Mouse (Mus musculus) frontal cortex, postnatal 36 days (tissue): ENCODE data around the gene C530008M17Rik.

Experiments used
- DNase-seq, 2 experiments: peaks; one replicate each; pipeline ENCODE4 v3.0.0; 2022; ENCODE audit warnings: low spot score in 2 of 2

C530008M17Rik gene

GRCm38 (mm10) chr5:76656212-76656611 is at the start of gene C530008M17Rik:
Gene C530008M17Rik, plus strand, starts transcription at chr5:76656512.
- no peak for DNase-seq

- no peak for DNase-seq
Measured at GRCm38 (mm10) chr5:76609702-76610370, 46.5 kb upstream of the C530008M17Rik start.

DNA sequence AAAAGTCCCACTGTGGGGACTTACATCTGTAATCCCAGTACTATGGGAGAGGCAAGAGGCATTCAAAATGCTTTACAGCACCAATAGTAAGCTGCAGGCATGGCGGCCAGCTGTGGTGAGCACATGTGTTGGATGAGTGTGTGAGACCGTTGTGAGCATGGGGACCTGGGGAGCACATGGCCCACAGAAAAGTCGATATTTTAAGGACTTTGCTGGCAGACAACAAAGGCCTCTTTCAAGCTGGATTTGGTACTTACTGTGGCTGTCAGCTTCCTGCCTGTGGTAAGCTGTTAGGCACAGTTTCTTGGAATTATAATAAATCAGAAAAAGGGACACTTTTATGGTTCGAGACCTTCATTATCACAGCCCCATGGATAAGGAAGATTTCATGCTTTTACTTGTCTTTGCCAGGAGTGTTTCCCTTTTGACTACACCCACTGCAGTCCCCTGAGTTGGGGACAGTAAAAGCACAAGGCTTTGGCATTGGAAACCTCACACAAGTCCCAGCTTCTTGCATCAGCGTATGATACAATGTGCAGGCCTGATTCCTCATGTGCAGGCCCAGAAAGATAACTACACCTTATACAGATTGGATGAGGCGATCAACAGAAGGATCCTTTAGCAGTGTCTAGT is 43.3 kb upstream of the C530008M17Rik start:
- DNase-seq = no peak

DNA sequence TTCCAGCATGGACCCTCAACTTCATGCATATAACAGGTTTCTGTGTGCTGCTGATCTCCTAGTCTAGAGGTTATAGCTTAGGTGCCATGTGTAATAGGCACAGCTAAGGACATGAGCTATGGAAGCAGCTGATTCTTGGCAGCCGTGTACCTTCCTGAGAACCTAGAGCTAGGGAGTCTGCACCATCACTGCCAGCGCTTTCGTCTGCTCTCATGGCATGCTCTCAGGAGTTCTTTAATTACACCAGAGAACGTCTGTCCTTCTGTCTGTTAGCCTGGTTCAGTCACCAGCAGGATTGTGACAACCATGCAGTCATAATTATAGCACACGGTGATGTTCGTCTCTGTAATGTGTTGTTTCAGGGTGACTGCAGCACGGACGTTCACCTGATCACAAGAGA is 41.0 kb upstream of the C530008M17Rik start:
- DNase-seq = peak in 1 of 2 experiments; percentile 6

DNA sequence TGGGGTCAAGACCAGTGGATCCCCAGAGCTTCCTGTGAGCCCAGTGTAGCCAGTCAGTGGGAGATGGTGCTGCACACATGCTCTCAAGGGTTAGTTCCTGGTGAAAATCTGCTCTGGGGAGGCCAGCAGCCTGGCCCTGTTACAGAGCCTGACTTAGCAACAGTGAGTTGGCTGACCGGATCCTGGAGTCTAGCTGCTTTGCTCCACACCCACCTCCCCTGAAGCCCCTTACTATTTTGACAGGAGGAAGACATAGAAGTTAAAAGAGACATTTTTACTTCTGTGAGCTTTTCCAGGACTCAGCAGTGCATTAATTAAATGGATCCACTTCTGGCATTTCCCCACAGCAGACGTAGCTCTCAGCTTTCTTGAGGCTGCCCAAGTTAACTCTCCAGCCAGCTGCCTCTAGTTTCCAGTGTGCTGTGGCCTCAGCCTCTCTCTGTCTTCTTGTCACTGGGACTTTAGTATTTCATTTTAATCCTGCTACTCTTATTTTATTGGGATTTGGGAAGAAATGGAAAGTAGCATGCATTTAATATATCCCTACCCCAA is 40.0 kb upstream of the C530008M17Rik start:
- no peak for DNase-seq

GRCm38 (mm10) chr5:76618750-76619149 is 37.6 kb upstream of the C530008M17Rik start:
- no peak for DNase-seq

- no peak for DNase-seq
Measured at GRCm38 (mm10) chr5:76623759-76624158, 32.6 kb upstream of the C530008M17Rik start.

- no peak for DNase-seq
Measured at GRCm38 (mm10) chr5:76627770-76628169, 28.5 kb upstream of the C530008M17Rik start.

DNA sequence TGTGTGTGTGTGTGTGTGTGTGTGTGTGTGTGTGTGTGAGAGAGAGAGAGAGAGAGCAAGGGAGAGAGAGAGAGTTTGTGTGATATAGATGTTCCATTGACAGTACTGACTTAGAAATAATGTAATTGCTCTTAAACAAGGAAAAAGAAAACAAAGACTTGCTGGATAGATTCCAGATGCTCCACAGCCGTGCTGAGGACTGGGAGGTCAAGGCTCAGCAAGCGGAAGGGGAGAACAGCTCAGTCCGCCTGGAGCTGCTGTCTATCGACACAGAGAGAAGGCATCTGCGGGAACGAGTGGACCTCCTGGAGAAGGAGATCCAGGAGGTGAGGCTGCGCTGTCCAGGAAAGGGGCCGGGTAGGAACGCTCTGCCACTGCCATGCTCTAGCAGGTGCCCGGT is 22.3 kb upstream of the C530008M17Rik start:
- DNase-seq = no peak

DNA sequence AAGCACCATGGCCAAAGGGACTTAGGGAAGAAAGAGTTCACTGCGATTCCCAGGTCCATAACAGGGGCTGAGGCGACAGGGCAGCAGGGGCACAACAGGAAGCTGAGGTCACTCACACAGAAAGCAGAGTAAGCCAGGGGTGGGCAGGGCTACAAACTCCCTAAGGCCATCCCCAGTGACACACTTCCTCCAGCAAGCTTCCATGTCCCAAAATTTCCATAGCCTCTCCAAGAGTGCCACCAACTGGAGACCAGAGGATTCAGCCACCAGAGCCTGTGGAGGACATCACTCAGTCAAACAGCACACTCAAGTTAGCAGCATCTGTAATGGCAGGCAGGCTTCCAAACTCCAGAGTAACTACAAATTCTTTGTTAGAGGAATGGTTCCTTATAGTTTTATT is 20.7 kb upstream of the C530008M17Rik start:
- DNase-seq = no peak

DNA sequence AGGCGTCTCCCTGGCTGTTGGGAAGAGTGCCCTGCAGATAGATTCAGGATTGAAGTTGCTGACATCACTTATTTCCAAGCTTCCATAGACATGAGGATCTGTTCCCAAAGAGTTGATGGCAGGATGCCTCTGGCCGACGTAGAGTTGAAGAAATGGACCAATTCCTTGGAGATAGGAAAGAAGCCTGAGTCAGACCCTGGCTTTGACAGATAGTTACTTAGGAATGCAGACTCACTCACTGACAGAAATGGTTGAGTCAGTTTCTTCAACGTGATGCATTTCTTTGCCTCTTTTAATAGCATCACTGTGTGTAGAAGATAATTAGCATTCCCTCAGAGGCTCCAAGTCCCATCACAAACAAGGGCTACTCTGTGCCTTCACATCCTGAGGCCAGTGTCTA is 14.2 kb upstream of the C530008M17Rik start:
- DNase-seq = no peak

DNA sequence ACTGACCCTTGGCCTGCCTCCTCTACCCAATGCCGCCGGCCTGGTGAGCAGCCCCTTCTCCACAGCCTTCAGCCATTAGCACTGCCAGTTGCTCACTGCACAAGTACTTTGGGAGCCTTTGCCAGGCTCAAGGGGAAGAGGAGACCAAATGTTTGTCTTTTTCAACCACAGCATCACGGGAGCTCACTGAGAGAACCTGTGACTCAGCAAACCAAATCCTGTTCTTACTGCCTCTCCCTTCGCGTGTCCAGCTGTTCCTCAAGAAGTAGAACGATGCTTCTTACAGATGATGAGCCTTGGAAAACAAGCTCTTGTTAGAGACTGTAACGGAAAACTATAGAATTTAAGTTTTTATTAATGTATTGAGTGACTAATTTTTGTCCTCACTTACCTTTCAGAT is 12.1 kb upstream of the C530008M17Rik start:
- no peak for DNase-seq

DNA sequence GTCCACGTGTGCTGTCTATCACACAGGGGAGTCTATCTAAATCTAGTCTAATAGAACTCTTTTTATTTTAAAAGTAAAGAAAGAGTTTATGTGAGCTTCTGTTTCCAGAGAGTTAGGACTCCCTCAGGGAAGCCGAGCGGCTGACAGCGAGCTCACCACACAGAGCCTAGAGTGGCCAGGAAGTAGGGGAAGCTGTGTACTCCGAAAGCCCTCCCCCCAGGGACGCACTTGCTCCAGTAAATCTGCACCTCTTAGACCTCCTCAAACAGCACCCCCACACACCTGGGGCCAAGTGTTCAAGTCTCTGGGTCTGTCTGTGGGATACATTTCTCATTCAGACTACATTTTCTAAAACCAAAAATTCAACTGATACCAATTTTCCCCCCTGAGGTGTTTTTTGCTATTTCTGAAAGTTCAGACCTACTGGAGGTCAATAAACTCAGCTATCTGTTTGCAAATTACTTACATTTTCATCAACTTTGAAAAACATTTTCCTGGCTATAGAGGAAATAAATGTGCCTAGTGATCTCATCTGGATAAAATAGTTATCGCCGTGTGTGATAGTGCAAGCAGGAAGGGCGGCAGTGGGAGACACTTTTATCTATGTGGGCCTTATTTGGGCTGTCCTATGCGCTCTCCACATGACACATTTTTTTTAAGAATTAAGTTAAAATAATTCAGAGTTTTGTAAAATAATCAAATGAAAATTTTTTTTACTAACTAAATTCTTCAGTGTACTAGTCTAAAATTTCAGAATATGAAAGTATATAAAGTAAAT is 11.0 kb upstream of the C530008M17Rik start:
- no peak for DNase-seq

- no peak for DNase-seq
Measured at GRCm38 (mm10) chr5:76649897-76650296, 6.4 kb upstream of the C530008M17Rik start.

DNA sequence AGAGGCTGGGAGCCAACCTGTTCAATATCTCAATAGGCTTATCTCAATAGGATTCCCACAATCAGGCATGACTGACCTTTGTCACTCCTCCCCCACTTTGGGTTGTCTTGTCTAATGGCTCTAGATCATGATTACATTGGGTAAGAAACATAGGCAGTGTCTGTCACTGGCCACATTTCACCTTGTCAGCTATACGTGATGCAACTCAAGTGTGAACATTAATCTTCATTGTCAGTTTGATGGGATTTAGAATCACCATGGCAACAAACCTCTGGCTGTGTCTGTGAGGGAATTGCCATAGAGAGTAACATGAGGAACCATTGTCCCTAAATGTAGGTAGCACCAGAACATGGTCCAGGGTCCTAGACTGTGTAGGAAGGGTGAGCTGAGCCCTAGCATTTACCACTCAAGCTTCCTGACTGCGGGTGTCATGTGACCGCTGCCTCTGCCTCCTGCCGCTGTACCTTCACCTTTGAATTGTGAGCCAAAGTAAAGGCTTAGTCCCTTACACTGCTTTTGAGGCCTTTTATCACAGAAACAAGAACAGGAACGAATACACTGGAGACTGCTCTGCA is 5.1 kb upstream of the C530008M17Rik start:
- DNase-seq = no peak

DNA sequence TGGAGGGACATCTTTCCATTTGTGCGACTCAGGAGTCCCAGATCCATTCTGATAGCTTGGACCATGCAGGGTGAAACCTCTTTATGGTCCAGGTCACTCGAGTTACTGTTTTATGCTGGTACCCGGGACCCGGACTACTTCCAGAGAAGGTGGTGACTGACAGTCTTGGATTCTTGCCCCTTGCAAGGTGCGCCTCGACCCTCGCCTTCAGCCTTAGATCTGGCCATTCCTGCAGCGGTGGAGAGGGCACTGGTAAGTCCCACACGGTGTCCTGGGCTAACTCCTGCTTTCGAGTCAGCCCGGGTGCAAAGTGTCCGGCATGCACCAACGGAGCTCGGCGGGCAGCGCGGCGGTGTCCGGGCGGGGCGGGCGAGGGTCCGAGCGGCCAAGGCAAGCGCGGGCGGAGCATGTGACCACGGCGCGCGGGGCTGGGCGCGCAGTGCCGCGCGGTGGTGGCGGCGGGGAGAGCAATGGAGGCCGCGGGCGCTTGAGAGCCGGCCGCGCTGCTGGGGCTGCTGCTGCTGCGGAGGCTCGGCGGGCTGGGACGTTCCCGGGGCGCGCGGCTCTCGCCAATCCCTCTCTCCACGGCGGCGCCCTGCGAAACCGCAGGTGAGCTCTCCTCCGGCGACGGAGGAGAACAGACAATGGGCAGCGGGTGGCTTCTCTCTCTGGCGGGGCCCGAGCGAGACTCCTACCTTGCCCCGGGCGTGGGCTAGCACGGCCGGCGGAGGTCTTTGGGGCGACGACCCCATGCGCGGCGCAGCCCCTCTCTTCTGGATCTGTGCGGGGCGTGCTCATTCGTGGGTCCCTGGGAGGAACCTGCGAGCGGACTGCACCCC is 1.2 kb downstream of the C530008M17Rik start:
- peak; percentile 70 to 71 for DNase-seq

DNA sequence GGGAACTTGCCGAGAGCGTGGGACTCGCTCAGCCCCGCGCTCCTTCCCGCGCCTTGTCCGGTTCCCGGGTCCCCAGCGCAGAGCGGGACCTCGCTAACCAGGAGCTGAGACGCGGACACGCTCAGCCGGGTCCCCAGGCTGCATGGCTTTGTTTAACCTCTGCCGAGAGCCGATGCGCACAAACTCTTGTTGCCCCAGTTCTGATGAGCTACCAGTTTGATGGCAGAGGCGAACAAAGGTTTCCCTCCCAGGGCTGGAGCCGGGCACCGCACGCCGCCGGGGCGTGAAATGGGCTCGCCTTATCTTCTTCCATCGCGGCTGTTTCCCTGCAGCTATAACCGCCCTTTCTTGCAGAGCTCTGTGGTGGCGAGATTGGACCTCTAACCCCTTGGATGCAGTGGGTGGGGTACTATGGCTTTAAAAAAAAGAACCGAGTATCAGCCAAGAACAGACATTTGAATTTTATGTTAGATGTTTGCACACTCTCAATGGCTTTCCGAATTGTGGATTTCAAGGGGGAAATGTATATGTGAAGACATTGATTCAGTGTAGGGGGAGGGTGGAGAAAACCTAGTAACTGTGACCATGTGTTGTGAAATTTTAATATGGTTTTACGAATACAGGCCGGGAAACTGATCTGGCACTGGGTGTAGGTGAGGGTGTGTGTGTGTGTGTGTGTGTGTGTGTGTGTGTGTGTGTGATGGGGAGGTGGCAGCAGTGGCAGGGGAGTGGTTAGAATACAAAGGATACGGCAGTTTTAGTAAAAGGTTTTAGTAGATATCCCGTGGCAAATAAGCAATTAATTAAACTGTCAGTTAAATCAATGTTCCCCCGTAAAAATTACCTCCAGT is 2.0 kb downstream of the C530008M17Rik start:
- peak; percentile 17 to 40 for DNase-seq

- DNase-seq = no peak
Measured at GRCm38 (mm10) chr5:76659958-76660635, 3.8 kb downstream of the C530008M17Rik start.

DNA sequence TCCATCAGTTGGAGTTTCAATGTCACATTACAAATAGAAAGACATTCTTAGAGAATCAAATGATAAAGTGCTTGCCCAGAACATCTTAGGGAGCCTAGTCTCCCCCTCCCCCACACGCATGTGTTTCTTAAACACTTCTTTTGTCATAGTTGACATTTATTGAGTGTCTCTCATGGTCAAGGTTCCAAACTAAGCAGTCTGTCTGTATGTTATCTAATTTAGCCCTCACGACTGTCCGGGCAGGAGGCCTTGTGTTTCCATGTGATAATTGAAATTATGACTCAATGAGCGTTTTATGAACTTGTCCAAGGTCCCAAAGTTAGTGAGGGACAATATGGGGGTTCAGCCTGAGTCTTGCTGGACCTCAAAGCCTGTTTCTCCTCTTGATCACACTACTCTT is 5.0 kb downstream of the C530008M17Rik start:
- DNase-seq = no peak

DNA sequence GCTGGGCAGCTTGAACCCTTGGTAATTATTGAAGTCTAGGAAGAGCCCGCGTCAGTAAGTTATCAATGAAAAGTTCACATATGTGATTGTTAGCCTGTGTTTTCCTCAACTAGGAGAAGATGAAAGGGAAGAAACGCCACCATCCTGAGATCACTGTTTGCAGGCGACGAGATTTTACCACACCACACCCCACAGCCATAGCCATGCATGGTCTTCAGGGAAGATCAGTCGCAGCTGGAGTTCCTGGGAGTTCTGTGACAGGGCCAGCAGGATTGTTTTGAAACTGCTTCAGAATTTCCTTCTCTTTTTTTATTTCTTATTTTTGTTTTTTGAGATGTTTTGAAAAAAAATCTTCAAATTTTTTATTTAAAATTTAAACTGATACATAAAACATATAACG is 8.6 kb downstream of the C530008M17Rik start:
- no peak for DNase-seq
